8 mouse cellular contexts compared by ENCODE assay signal in the genomic region with DNA sequence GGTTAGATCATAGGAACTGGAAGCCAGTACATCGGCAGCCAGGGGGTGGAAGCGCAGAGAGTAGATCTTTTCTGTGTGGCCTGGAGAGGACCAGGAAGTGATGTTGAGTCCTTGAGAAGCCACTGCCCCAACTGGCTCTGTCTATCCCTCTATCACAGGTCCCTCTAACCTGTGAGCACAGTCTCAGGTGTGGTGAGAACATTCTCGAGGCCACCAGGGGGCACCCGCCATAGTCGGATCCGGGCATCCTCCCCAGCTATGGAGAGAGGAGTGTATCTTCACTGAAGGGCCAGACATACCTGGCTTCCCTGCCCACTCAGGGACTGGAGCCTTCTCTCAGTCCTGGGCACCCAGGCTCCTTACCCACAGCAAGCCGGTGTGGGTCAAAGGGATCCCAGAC. TPM values are rescaled to one million over a fixed set of nuclear protein-coding genes. Genes with fewer than 3 reads are reported as not detected.
DNase-seq lines count a peak whose midpoint lies in the region; ATAC-seq lines count a peak whose summit lies in the region.

No protein-coding gene starts in this region.

- peaks cover 9% of the 10 kb centered on the region for H3K36me3 ChIP-seq in forebrain, embryonic 14.5 days (ENCODE audit: control insufficient read depth, insufficient read depth, low read length)
- no peaks in the 10 kb centered on the region for H3K36me3 ChIP-seq in forebrain, embryonic 15.5 days
- H3K36me3 ChIP-seq in limb, embryonic 12.5 days = peaks cover 46% of the 10 kb centered on the region

- H3K4me1 ChIP-seq in forebrain, embryonic 14.5 days (ENCODE audit: control insufficient read depth, insufficient read depth, low read length) = no peaks in the 10 kb centered on the region
- no peaks in the 10 kb centered on the region for H3K4me1 ChIP-seq in forebrain, embryonic 15.5 days
- H3K4me1 ChIP-seq in limb, embryonic 12.5 days (replicated peaks) = 0 out of 2 replicates have a peak, but pooled peaks cover 6% of the 10 kb centered on the region

- no peak overlapping the region for H3K4me2 ChIP-seq in forebrain, embryonic 14.5 days (ENCODE audit: low read length)
- no peak overlapping the region for H3K4me2 ChIP-seq in forebrain, embryonic 15.5 days (replicated peaks)
- no peak overlapping the region for H3K4me2 ChIP-seq in limb, embryonic 12.5 days

- no peak overlapping the region for H3K27ac ChIP-seq in forebrain, embryonic 14.5 days (ENCODE audit: low read depth, low read length)
- no peak overlapping the region for H3K27ac ChIP-seq in forebrain, embryonic 15.5 days (replicated peaks)
- H3K27ac ChIP-seq in limb, embryonic 12.5 days = peak overlapping the region; percentile 57; the same call in 1 of the 2 replicates

- no peaks in the 10 kb centered on the region for H3K27me3 ChIP-seq in forebrain, embryonic 14.5 days (replicated peaks; ENCODE audit: control insufficient read depth, insufficient read depth, low read length)
- H3K27me3 ChIP-seq in forebrain, embryonic 15.5 days = no peaks in the 10 kb centered on the region
- H3K27me3 ChIP-seq in limb, embryonic 12.5 days = no peaks in the 10 kb centered on the region

- H3K9me3 ChIP-seq in forebrain, embryonic 14.5 days (replicated peaks; ENCODE audit: control insufficient read depth, low read length) = no peaks in the 10 kb centered on the region
- H3K9me3 ChIP-seq in forebrain, embryonic 15.5 days = no peaks in the 10 kb centered on the region
- no peaks in the 10 kb centered on the region for H3K9me3 ChIP-seq in limb, embryonic 12.5 days

- peak; percentile 32 for DNase-seq in forebrain, embryonic 14.5 days (ENCODE audit: low spot score)
- DNase-seq in urinary bladder, postnatal 25 days (ENCODE audit: low spot score) = peak; percentile 56
- no peak for DNase-seq in urinary bladder, postnatal 10 days (ENCODE audit: low spot score)
- DNase-seq in adrenal gland, postnatal 4 days (ENCODE audit: low spot score in 2 of 2) = no peak
- DNase-seq in adrenal gland, adult 2 months = no peak
- DNase-seq in adrenal gland, postnatal 36 days = no peak

- H3K9ac ChIP-seq in forebrain, embryonic 14.5 days (ENCODE audit: low read length) = no peak overlapping the region
- no peak overlapping the region for H3K9ac ChIP-seq in forebrain, embryonic 15.5 days (replicated peaks)
- H3K9ac ChIP-seq in limb, embryonic 12.5 days (replicated peaks) = no peak overlapping the region

- WGBS in forebrain, embryonic 14.5 days = 45% methylated on average over 7 of the region's 7 CpGs
- WGBS in forebrain, embryonic 15.5 days = 40% methylated on average over 7 of the region's 7 CpGs
- 40% methylated on average over 7 of the region's 7 CpGs for WGBS in limb, embryonic 12.5 days

- no peak for ATAC-seq in forebrain, embryonic 14.5 days
- no peak for ATAC-seq in forebrain, embryonic 15.5 days (replicated peaks)
- no peak for ATAC-seq in limb, embryonic 12.5 days (ENCODE audit: insufficient number of reproducible peaks, insufficient read depth, low FRiP score, low TSS enrichment, low read depth)

- no peak overlapping the region for H3K4me3 ChIP-seq in forebrain, embryonic 14.5 days (ENCODE audit: low read depth, low read length)
- no peak overlapping the region for H3K4me3 ChIP-seq in forebrain, embryonic 15.5 days
- no peak overlapping the region for H3K4me3 ChIP-seq in limb, embryonic 12.5 days (replicated peaks)

RNA-seq across cellular contexts. Expression of a gene that starts 7.3 kb away (rescaled TPM):
- polyA plus RNA-seq in forebrain, embryonic 14.5 days (2014; fragmentation: Nextera tagmentation; extraction: Ambion mirVana) = 160 and 192 TPM in 2 replicates
- 162 and 171 TPM in 2 replicates for polyA plus RNA-seq in forebrain, embryonic 15.5 days (2015; fragmentation: Nextera tagmentation; extraction: Ambion mirVana)
- polyA plus RNA-seq in limb, embryonic 12.5 days (2016; fragmentation: Nextera tagmentation; extraction: Ambion mirVana) = 111 and 120 TPM in 2 replicates
- total RNA-seq in adrenal gland, postnatal 4 days (2021) = 10 to 100 TPM; 68.8 to 72.6 TPM
- total RNA-seq in adrenal gland, adult 2 months (2021) = 100 to 1,000 TPM; 104 to 111 TPM
- 16.0 and 33.4 TPM in 2 replicates for polyA plus RNA-seq in adrenal gland, adult 2 months (2012; rRNA removed)
- 100 to 1,000 TPM in 1 of 2 experiments, 10 to 100 TPM in 1; 95.3 to 109 TPM for total RNA-seq in adrenal gland, postnatal 36 days (2021)

RNA-seq across cellular contexts. Expression of a gene that starts 7.7 kb away (rescaled TPM):
- polyA plus RNA-seq in forebrain, embryonic 14.5 days (2014; fragmentation: Nextera tagmentation; extraction: Ambion mirVana) = 2.1 and 2.8 TPM in 2 replicates
- polyA plus RNA-seq in forebrain, embryonic 15.5 days (2015; fragmentation: Nextera tagmentation; extraction: Ambion mirVana) = 3.0 and 3.6 TPM in 2 replicates
- polyA plus RNA-seq in limb, embryonic 12.5 days (2016; fragmentation: Nextera tagmentation; extraction: Ambion mirVana) = 29.4 and 30.4 TPM in 2 replicates
- 10 to 100 TPM; 15.7 to 18.8 TPM for total RNA-seq in adrenal gland, postnatal 4 days (2021)
- 10 to 100 TPM in 1 of 2 experiments, 1 to 10 TPM in 1; 8.4 to 15.4 TPM for total RNA-seq in adrenal gland, adult 2 months (2021)
- polyA plus RNA-seq in adrenal gland, adult 2 months (2012; rRNA removed) = 28.1 and 30.9 TPM in 2 replicates
- total RNA-seq in adrenal gland, postnatal 36 days (2021) = 10 to 100 TPM in 1 of 2 experiments, 1 to 10 TPM in 1; 8.9 to 15.1 TPM

RNA-seq across cellular contexts. Expression of a gene that starts 7.7 kb away (rescaled TPM):
- 39.7 and 47.4 TPM in 2 replicates for polyA plus RNA-seq in forebrain, embryonic 14.5 days (2014; fragmentation: Nextera tagmentation; extraction: Ambion mirVana)
- 55.8 and 58.0 TPM in 2 replicates for polyA plus RNA-seq in forebrain, embryonic 15.5 days (2015; fragmentation: Nextera tagmentation; extraction: Ambion mirVana)
- 55.1 and 58.0 TPM in 2 replicates for polyA plus RNA-seq in limb, embryonic 12.5 days (2016; fragmentation: Nextera tagmentation; extraction: Ambion mirVana)
- total RNA-seq in adrenal gland, postnatal 4 days (2021) = 10 to 100 TPM; 78.6 to 83.5 TPM
- 100 to 1,000 TPM; 122 to 148 TPM for total RNA-seq in adrenal gland, adult 2 months (2021)
- 33.2 and 37.5 TPM in 2 replicates for polyA plus RNA-seq in adrenal gland, adult 2 months (2012; rRNA removed)
- 100 to 1,000 TPM; 118 to 143 TPM for total RNA-seq in adrenal gland, postnatal 36 days (2021)

RNA-seq across cellular contexts. Expression of a gene that starts 37.5 kb away (rescaled TPM):
- polyA plus RNA-seq in forebrain, embryonic 14.5 days (2014; fragmentation: Nextera tagmentation; extraction: Ambion mirVana) = 9.0 and 10.0 TPM in 2 replicates
- 11.0 and 14.6 TPM in 2 replicates for polyA plus RNA-seq in forebrain, embryonic 15.5 days (2015; fragmentation: Nextera tagmentation; extraction: Ambion mirVana)
- polyA plus RNA-seq in limb, embryonic 12.5 days (2016; fragmentation: Nextera tagmentation; extraction: Ambion mirVana) = 28.4 and 32.6 TPM in 2 replicates
- total RNA-seq in adrenal gland, postnatal 4 days (2021) = 10 to 100 TPM; 66.0 to 77.7 TPM
- 10 to 100 TPM; 17.3 to 27.4 TPM for total RNA-seq in adrenal gland, adult 2 months (2021)
- 28.9 and 29.3 TPM in 2 replicates for polyA plus RNA-seq in adrenal gland, adult 2 months (2012; rRNA removed)
- 10 to 100 TPM; 19.9 to 20.1 TPM for total RNA-seq in adrenal gland, postnatal 36 days (2021)

RNA-seq across cellular contexts. Expression of a gene that starts 47.5 kb away (rescaled TPM):
- 9.2 and 18.3 TPM in 2 replicates for polyA plus RNA-seq in forebrain, embryonic 14.5 days (2014; fragmentation: Nextera tagmentation; extraction: Ambion mirVana)
- polyA plus RNA-seq in forebrain, embryonic 15.5 days (2015; fragmentation: Nextera tagmentation; extraction: Ambion mirVana) = 25.0 TPM in 2 replicates
- 18.6 and 19.6 TPM in 2 replicates for polyA plus RNA-seq in limb, embryonic 12.5 days (2016; fragmentation: Nextera tagmentation; extraction: Ambion mirVana)
- 10 to 100 TPM; 32.8 to 42.6 TPM for total RNA-seq in adrenal gland, postnatal 4 days (2021)
- 10 to 100 TPM; 27.3 to 35.5 TPM for total RNA-seq in adrenal gland, adult 2 months (2021)
- 58.0 and 60.3 TPM in 2 replicates for polyA plus RNA-seq in adrenal gland, adult 2 months (2012; rRNA removed)
- 10 to 100 TPM; 24.6 to 25.1 TPM for total RNA-seq in adrenal gland, postnatal 36 days (2021)

Comparison
In these comparisons a context has a peak if more than half of its experiments do, and no peak if none do; other contexts are left out.
1. DNase-seq: peak in forebrain, embryonic 14.5 days (single experiment) and urinary bladder, postnatal 25 days (single experiment); none in urinary bladder, postnatal 10 days (single experiment), adrenal gland, postnatal 4 days (0 of 2), adrenal gland, adult 2 months (single experiment) and adrenal gland, postnatal 36 days (0 of 2).